Mouse (Mus musculus) C2C12 (cell line): Measurements from ENCODE around the gene Gstm7.

Source experiments
- CTCF ChIP-seq: IDR thresholded peaks from one replicate; pipeline ENCODE4 v1.5.1; 2011; ENCODE audit not compliant: control insufficient read depth, insufficient read depth, insufficient read length
- MAX ChIP-seq: IDR thresholded peaks from one replicate; pipeline ENCODE4 v1.6.1; 2011; ENCODE audit warnings: mild to moderate bottlenecking, control low read depth

DNA sequence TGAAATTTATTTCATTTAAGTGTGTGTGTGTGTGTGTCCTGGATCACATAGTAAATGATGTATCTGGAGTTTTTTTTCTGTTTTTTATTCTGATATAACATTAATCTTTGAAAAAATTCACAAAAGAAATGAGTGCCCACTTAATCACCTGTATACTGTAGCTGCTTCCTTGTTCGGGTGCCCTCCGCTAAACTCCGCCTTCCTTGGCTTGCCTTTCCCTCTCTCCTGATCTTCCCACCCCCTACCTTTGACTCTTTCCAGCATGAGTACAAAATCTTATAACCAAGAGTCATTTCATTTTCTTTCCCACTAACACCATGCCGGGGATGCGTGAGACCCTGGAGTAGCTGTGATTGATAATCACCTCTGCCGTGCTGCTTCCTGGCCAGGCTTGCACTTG, 511 bp upstream of the Gstm7 start:
- no peak for TF ChIP-seq CTCF
- TF ChIP-seq MAX: no peak
